Mouse (Mus musculus) heart, adult 18-20 months (tissue): Measurements from ENCODE around the gene Aldh1a3. TPM values are rescaled to one million over a fixed set of nuclear protein-coding genes. Genes with fewer than 3 reads are reported as not detected.

ENCODE experiments used
- DNase-seq, 2 experiments: peaks; one replicate each; pipeline ENCODE4 v3.0.0; 2021 to 2022; ENCODE audit warnings: mixed read lengths in 1 of 2
- total RNA-seq, 2 experiments: library from RNA; stranded (reverse); gene quantifications; 2 replicates each; pipeline ENCODE4 v1.2.3; 2021

Aldh1a3 gene
- total RNA-seq, 2 experiments from 2014 or later: 0.84 to 1.1 TPM

GRCm38 (mm10) chr7:66418981-66419380 is 8.3 kb downstream of the Aldh1a3 start:
- DNase-seq: no peak

- DNase-seq: peak in 1 of 2 experiments; percentile 19
Observed at GRCm38 (mm10) chr7:66416829-66417228, 10.5 kb downstream of the Aldh1a3 start.

DNA sequence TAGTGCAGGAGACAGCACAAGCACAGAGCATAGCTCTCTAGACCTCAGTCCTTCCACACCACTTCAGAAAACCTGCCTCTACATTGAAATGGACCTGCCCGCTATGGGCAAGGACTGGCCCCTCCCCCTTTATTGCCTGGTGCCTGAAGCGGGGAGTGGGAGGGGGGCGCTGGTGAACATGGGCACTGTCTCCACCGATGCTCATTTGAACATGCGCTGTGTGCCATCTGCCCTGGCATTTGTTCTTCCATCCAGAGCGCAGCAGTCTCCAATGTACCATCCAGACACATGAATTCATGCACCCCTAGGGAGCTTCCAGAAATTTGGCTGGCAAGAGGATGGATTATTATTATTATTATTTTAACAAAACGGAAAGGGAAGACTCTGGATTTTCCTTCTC is 14.2 kb downstream of the Aldh1a3 start:
- DNase-seq: no peak

DNA sequence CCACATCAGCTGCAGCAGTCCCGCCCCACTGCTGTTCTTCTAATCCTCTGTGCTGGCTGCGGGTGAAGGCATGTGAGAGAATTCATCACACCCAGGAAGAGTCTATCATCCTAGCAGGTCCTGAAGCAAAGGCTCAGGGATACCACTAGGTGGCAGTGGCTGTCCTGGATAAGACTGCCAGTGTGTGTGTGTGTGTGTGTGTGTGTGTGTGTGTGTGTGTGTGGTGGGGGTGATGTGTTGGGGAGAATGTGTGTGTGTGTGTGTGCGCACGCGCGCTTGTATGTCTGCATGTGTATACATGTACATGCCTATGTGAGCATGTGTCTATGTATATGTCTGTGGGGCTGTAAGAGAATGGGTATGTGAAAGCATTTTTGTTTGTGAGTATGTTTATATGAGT is 17.9 kb downstream of the Aldh1a3 start:
- peak in 1 of 2 experiments; percentile 51 for DNase-seq

- DNase-seq: no peak
Observed at GRCm38 (mm10) chr7:66406971-66407370, 20.3 kb downstream of the Aldh1a3 start.

DNA sequence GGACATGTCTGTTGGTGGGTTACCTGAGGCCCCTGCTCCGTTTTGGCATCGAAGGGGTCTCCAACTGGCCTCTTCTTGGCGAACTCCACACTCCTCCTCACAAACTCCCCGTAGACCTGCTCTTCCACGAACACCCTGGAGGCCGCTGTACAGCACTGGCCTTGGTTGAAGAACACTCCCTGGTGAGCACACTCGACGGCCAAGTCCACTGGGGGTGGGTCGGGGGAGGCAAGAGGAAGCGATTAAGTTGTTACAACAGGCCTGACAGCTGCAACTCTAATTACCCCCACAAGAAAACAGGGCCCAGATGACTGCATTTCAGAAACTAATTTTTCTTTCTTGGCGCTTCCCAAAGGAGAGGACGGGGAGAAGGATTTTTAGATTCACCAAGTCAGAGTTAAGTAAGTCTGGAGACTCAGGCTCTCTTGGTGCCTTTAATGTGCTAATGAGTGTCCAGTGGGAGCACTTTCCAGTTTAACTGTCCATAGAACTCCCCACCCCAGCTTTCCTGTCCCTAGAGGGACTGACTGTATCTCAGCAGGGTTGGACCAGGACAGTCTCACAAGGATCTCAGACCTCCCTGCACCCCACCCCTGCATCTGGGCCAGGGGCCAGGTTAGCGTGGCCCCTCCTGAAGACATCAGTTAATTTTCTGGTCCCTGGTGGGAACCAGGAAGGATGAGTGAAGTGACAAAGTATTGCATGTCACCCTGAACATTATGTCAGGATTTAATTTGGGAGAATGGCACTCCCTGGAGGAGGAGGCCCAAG is 21.2 kb downstream of the Aldh1a3 start:
- DNase-seq: peak; percentile 36 to 57

GRCm38 (mm10) chr7:66405541-66405940 is 21.8 kb downstream of the Aldh1a3 start:
- peak in 1 of 2 experiments; percentile 31 for DNase-seq

- DNase-seq: no peak
Observed at GRCm38 (mm10) chr7:66404802-66405201, 22.5 kb downstream of the Aldh1a3 start.

GRCm38 (mm10) chr7:66404141-66404540 is 23.2 kb downstream of the Aldh1a3 start:
- DNase-seq: no peak

GRCm38 (mm10) chr7:66402876-66403275 is 24.4 kb downstream of the Aldh1a3 start:
- DNase-seq: no peak

- DNase-seq: no peak
Observed at GRCm38 (mm10) chr7:66401605-66402004, 25.7 kb downstream of the Aldh1a3 start.

DNA sequence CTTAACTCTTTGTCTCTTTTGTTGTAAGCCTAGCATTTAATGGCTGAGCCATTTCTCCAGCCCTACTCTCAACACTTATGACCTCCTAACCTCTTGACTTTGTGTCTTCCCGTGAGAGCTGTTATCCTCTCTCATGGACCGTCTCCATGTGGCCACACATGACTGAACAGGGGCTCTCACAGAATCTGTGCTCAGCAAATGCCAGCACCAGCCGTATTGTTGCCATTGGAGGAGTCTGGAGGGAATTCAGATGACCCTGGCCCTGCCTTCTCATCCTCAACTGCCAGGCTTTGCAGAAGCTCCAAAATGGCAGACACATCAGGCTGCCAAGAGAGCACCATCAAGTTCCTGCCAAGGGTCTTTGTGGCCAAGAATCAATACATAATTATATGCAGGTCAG is 30.0 kb downstream of the Aldh1a3 start:
- DNase-seq: no peak

GRCm38 (mm10) chr7:66388621-66389532 is 38.4 kb downstream of the Aldh1a3 start:
- peak; percentile 84 to 89 for DNase-seq

GRCm38 (mm10) chr7:66387813-66388521 is 39.4 kb downstream of the Aldh1a3 start, which contains the start of gene Lrrk1:
TSS of gene Lrrk1 (minus strand) at chr7:66388350.
- DNase-seq: peak; percentile 79

GRCm38 (mm10) chr7:66387419-66387812 is 39.9 kb downstream of the Aldh1a3 start:
- DNase-seq: peak; percentile 22 to 54

DNA sequence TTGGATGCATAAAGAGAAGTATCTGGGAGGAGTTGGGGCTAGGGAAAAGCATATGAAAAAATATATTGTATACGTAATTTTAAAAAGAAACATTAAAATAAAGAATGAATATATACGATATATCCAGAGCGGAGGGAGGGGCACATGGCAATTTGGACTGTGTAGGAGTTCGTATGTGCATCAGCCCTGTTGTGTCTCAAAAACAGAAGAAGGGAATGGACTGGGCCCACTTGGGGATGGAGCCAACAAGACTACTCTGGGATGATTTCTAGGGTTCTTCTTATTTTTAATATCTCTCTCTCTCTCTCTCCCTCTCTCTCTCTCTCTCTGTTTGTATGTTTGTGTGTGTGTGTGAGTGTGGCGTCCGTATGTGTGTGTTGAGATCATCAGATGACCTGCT is 40.9 kb downstream of the Aldh1a3 start:
- no peak for DNase-seq

- no peak for DNase-seq
Observed at GRCm38 (mm10) chr7:66385826-66386225, 41.5 kb downstream of the Aldh1a3 start.

DNA sequence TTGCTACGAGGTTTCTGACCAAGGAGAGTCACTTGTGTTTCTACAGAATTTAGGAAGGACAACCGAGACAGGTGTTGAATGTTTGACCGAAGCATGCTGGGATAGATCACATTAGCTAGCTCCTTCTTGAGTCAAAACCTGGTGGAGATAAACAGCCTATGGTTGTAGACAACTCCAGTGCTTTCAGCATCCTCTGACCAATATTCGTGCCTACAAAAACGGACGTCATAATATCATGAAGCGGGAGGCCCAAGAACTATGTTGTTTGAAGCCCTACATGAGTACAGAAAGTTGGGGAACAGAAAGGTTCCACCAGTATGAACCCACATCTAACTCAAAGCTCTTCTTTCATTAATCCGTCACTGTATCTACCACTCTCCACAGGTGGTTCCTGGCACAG is 42.4 kb downstream of the Aldh1a3 start:
- DNase-seq: no peak

GRCm38 (mm10) chr7:66384213-66384612 is 43.1 kb downstream of the Aldh1a3 start:
- DNase-seq: peak; percentile 42 to 45

DNA sequence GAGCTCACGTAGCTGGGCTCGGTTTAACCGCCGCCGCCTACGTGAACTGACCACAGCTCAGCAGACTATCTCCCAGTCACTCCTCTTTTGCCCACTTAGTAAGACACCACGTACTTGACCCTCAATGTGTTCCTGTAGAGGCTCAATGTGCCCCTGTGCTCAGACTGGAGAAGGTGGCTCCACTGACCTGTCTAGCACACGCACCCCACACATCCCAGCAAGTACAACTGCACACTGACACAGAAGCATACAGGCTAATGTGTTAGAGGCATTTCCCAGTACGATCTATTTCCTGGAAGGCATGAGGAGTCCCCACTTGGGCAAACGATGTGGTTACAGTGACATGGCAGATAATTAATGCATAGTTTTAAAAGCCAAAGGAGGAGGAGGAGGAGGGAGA is 50.8 kb downstream of the Aldh1a3 start:
- DNase-seq: no peak

GRCm38 (mm10) chr7:66375736-66376135 is 51.6 kb downstream of the Aldh1a3 start:
- DNase-seq: no peak

GRCm38 (mm10) chr7:66373391-66373790 is 53.9 kb downstream of the Aldh1a3 start:
- DNase-seq: no peak
